Mouse (Mus musculus) lung, adult 2 months (tissue): ENCODE data around the gene Mms22l. TPM values are rescaled to one million over a fixed set of nuclear protein-coding genes. Genes with fewer than 3 reads are reported as not detected.

ENCODE experiments used
- DNase-seq: peaks from one replicate; pipeline ENCODE4 v3.0.0; 2022
- H3K4me1 ChIP-seq: fragments of 200-500 bp; 2 replicates; pipeline ENCODE4 v1.6.1; 2011; ENCODE audit warnings: low read length; ENCODE audit not compliant: control insufficient read depth, insufficient read depth
- H3K4me3 ChIP-seq: fragments of 200-500 bp; replicated peaks from 2 replicates; pipeline ENCODE3; 2011; ENCODE audit warnings: low read depth, mild to moderate bottlenecking, control low read depth, low read length; ENCODE audit errors: extremely low read depth
- CTCF ChIP-seq: fragments of 200-500 bp; IDR thresholded peaks from 2 replicates; pipeline ENCODE4 v1.5.1; 2011; ENCODE audit warnings: mild to moderate bottlenecking, low read length, control low read depth; ENCODE audit not compliant: insufficient read depth
- POLR2A ChIP-seq: fragments of 200-500 bp; IDR thresholded peaks from 2 replicates; pipeline ENCODE4 v1.6.1; 2011; ENCODE audit warnings: low read depth, mild to moderate bottlenecking, control low read depth, low read length, borderline replicate concordance; ENCODE audit errors: extremely low read depth
- WGBS: fragments of 180-500 bp; shearing (Covaris S2); methylation state at CpG from one replicate; pipeline ENCODE4 v1.1.7; 2018; 5-methylcytosine and 5-hydroxymethylcytosine counted together
- polyA plus RNA-seq: library from polyadenylated mRNA; depleted of rRNA; stranded (reverse); fragments of >200 nt; gene quantifications from 2 replicates; pipeline ENCODE4 v1.2.3, GENCODE M21; 2012

The Mms22l gene
- polyA plus RNA-seq, 1 experiment = 1.8 TPM

- WGBS = 86% methylated on average over 3 of the region's 3 CpGs
- no peaks in the 10 kb centered on the region for H3K4me1 ChIP-seq
- no peak for DNase-seq
- TF ChIP-seq CTCF = no peak
- no peak for TF ChIP-seq POLR2A
- H3K4me3 ChIP-seq = no peak overlapping the region
Observed at GRCm38 (mm10) chr4:24609085-24609484, 112.8 kb downstream of the Mms22l start.

DNA sequence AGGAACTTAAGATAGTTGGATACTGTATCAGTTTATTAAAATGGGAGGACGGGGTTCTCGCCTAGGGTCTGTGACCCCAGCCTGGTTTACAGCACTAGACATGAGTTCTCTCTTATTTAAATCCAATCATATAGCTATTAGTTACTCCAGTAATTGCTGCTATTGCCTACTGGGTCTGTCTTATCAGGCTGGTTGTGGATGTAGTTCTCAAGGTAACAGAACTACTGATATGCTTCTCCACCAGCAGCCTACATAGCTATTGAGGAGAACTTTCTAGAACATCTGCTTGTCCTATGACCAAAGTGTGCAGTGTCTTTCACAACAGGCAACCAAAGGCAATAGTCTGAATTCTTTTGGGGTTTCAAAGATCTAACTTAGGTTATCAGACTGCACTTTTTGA lies 113.3 kb downstream of the Mms22l start:
- Histone ChIP-seq H3K4me1 (no peaks in the 10 kb centered on the region), H3K4me3 (no peak overlapping the region)
- no peak for DNase-seq
- 99% methylated on average over 2 of the region's 2 CpGs for WGBS
- no peak for TF ChIP-seq CTCF
- TF ChIP-seq POLR2A = no peak

- no peak for DNase-seq
- Histone ChIP-seq H3K4me1 (no peaks in the 10 kb centered on the region), H3K4me3 (no peak overlapping the region)
- WGBS = 44% methylated on average over 6 of the region's 6 CpGs
- TF ChIP-seq CTCF (no peak), POLR2A (no peak)
Observed at GRCm38 (mm10) chr4:24620005-24620404, 123.8 kb downstream of the Mms22l start.

- TF ChIP-seq POLR2A (no peak), CTCF (no peak)
- Histone ChIP-seq H3K4me1 (no peaks in the 10 kb centered on the region), H3K4me3 (no peak overlapping the region)
- WGBS = 57% methylated on average over 5 of the region's 5 CpGs
- no peak for DNase-seq
Observed at GRCm38 (mm10) chr4:24620440-24620839, 124.2 kb downstream of the Mms22l start.

- WGBS = 62% methylated on average over 9 of the region's 9 CpGs
- DNase-seq = no peak
Observed at GRCm38 (mm10) chr4:24621422-24622187, 125.4 kb downstream of the Mms22l start.

GRCm38 (mm10) chr4:24625951-24626584 lies 129.8 kb downstream of the Mms22l start:
- no peak for TF ChIP-seq CTCF
- no peak for TF ChIP-seq POLR2A
- H3K4me3 ChIP-seq = no peak overlapping the region
- H3K4me1 ChIP-seq = no peaks in the 10 kb centered on the region
- 59% methylated on average over 13 of the region's 13 CpGs for WGBS
- DNase-seq = no peak

More at GRCm38 (mm10) chr4:24621422-24622187, 125.4 kb downstream of the Mms22l start:
- TF ChIP-seq POLR2A = no peak
- no peak for TF ChIP-seq CTCF
- Histone ChIP-seq H3K4me3 (no peak overlapping the region), H3K4me1 (no peaks in the 10 kb centered on the region)

- no peak for TF ChIP-seq POLR2A
- no peak for TF ChIP-seq CTCF
- WGBS = 48% methylated on average over 4 of the region's 4 CpGs
Observed at GRCm38 (mm10) chr4:24626686-24627085, 130.4 kb downstream of the Mms22l start.

DNA sequence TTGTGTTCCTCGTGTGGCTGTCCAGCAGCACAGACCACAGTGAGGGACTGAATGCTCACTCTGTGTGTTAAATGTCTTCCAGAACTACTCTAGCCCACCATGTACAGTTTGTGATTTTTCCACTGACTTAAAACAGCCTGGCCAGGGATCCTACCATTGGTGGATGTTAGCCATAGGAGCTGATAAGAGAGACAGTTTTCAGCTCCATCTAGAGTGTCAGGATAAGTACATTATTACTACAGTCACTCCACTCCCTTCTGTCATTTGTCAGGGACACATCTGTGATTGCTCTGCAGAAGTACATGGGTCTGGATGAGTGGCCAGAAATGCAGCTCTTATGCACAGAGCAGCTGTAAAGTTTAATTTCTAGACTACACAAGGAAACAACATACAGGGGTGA lies 131.6 kb downstream of the Mms22l start:
- TF ChIP-seq CTCF (no peak), POLR2A (no peak)
- DNase-seq = no peak
- 50% methylated on average over 1 of the region's 1 CpGs for WGBS

More at GRCm38 (mm10) chr4:24626686-24627085, 130.4 kb downstream of the Mms22l start:
- Histone ChIP-seq H3K4me3 (no peak overlapping the region), H3K4me1 (no peaks in the 10 kb centered on the region)
- DNase-seq = no peak

DNA sequence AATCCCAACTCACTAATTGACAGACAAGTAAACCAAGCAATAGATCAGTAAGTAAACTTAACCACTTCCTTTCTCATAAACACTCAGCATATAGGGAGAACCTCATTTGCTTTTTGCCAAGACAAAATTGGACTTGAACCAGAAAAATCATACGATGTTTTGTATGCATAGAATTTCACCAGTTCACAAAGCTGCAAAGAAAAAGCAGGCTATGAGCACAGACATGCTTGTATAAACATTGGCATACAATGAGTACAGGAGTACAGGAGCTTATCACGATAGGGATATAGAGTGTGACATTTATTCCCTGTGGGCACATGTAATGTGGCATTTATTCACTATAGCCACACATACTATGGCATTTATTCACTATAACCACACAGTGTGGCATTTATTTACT lies 134.2 kb downstream of the Mms22l start:
- no peak for TF ChIP-seq CTCF
- TF ChIP-seq POLR2A = no peak
- H3K4me3 ChIP-seq = no peak overlapping the region
- H3K4me1 ChIP-seq = no peaks in the 10 kb centered on the region
- DNase-seq = no peak
- 26% methylated on average over 2 of the region's 2 CpGs for WGBS

More for the DNA sequence above, 131.6 kb downstream of the Mms22l start:
- no peak overlapping the region for H3K4me3 ChIP-seq
- H3K4me1 ChIP-seq = no peaks in the 10 kb centered on the region

GRCm38 (mm10) chr4:24631177-24631911 lies 135.1 kb downstream of the Mms22l start:
- TF ChIP-seq CTCF (no peak), POLR2A (no peak)
- DNase-seq = no peak
- Histone ChIP-seq H3K4me1 (no peaks in the 10 kb centered on the region), H3K4me3 (no peak overlapping the region)
- 78% methylated on average over 9 of the region's 9 CpGs for WGBS
